Mouse (Mus musculus) MEL-GATA-1-ER (cell line): Measurements from ENCODE around the gene Gm21943.
"Not testable (repeated sequence)": the region's sequence is repeated elsewhere in the genome, so short reads cannot be mapped to it uniquely, and the experiment has no call there.

Experiments used
- DNase-seq: peaks from one replicate; pipeline ENCODE4 v3.0.0-alpha.2; 2012; ENCODE audit warnings: low read depth; ENCODE audit errors: extremely low read depth

The Gm21943 gene

DNA sequence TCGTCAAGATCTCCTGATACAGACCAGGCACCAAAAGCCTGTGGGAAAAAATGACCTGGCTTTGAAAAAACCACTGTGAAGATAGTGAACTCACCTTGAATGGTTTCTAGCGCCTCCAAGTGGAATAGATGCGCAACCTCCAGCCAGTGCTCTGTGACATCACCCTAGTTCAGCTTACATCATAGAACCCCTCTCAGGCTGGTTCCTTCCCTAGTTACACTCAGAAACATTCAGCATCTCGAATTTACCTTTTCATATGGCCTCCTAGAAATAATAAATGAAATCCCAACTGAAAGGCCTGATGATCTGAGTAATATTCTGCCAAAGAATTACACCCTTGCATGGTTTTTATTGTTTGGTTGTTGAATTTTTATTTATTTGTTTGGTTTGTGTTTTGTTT, at the start of gene Gm21943:
TSS of gene Gm21943 (minus strand) at position 101 of the 400 bp plus-strand sequence.
- not testable (repeated sequence) for DNase-seq
